Mouse (Mus musculus) layer of hippocampus, postnatal 10 days (tissue): ENCODE results near the gene Mef2d. TPM values are rescaled to one million over a fixed set of nuclear protein-coding genes. Genes with fewer than 3 reads are reported as not detected.

ENCODE experiments used
- microRNA-seq, 2 experiments: library from miRNA; unstranded; fragments of <30 nt; microRNA quantifications; one replicate each; pipeline ENCODE4 v1.2.0; 2021
- total RNA-seq, 2 experiments: library from RNA; stranded (reverse); gene quantifications; 2 replicates each; pipeline ENCODE4 v1.2.3; 2021

Gene Mef2d
- total RNA-seq, 2 experiments from 2014 or later = 125 to 126 TPM

Small RNA genes within 50 kb of the gene (microRNA-seq; reads per million reads assigned to microRNA genes)
- gene Gm25641 = 0 reads per million in 2 experiments
- gene Mir3093 = 72.7 to 96.0 reads per million in 2 experiments
- gene Mir9-1 = 0 reads per million in 2 experiments

Other genes with a start within 250 kb of the Mef2d start
- gene Hdgf, start 236.1 kb upstream of the Mef2d start, total RNA-seq = 100 to 1,000 TPM; 121 to 125 TPM
- gene Mrpl24, start 222.9 kb upstream of the Mef2d start, total RNA-seq = 10 to 100 TPM; 49.4 to 55.6 TPM
- 10 to 100 TPM; 17.1 to 19.0 TPM for gene Isg20l2, start 212.1 kb upstream of the Mef2d start, total RNA-seq
- gene Rrnad1, start 211.7 kb upstream of the Mef2d start, total RNA-seq = 10 to 100 TPM; 18.1 to 26.4 TPM
- gene Crabp2, start 193.7 kb upstream of the Mef2d start, total RNA-seq = 1 to 10 TPM; 2.0 to 6.4 TPM
- gene Nes, start 171.3 kb upstream of the Mef2d start, total RNA-seq = 10 to 100 TPM; 14.7 to 18.5 TPM
- 100 to 1,000 TPM; 350 to 399 TPM for gene Bcan, start 142.1 kb upstream of the Mef2d start, total RNA-seq
- gene Hapln2, start 114.8 kb upstream of the Mef2d start, total RNA-seq = 1 to 10 TPM in 1 of 2 experiments, under 1 TPM in 1; 0.42 to 1.0 TPM
- gene Gpatch4, start 99.3 kb upstream of the Mef2d start, total RNA-seq = 10 to 100 TPM; 20.9 to 27.1 TPM
- 10 to 100 TPM; 68.4 to 70.1 TPM for gene Naxe, start 83.9 kb upstream of the Mef2d start, total RNA-seq
- not detected for gene Ttc24, start 64.1 kb upstream of the Mef2d start, total RNA-seq
- gene Iqgap3, start 60.4 kb upstream of the Mef2d start, total RNA-seq = 1 to 10 TPM; 2.1 to 2.3 TPM
- gene Rhbg, start 112.3 kb downstream of the Mef2d start, total RNA-seq = under 1 TPM in 1 of 2 experiments, not detected in 1; 0.25 TPM
- under 1 TPM; 0.78 to 0.83 TPM for gene Gm38392, start 144.8 kb downstream of the Mef2d start, total RNA-seq
- gene Tsacc, start 154.6 kb downstream of the Mef2d start, total RNA-seq = 1 to 10 TPM; 1.8 to 7.0 TPM
- gene Cct3, start 154.7 kb downstream of the Mef2d start, total RNA-seq = 100 to 1,000 TPM; 198 to 208 TPM
- gene Glmp, start 182.7 kb downstream of the Mef2d start, total RNA-seq = 10 to 100 TPM; 62.1 to 73.0 TPM
- gene Tmem79, start 193.8 kb downstream of the Mef2d start, total RNA-seq = under 1 TPM; 0.71 to 0.87 TPM
- 10 to 100 TPM; 71.6 to 72.7 TPM for gene Smg5, start 193.9 kb downstream of the Mef2d start, total RNA-seq
- 1 to 10 TPM; 6.8 to 8.4 TPM for gene Paqr6, start 222.2 kb downstream of the Mef2d start, total RNA-seq
- gene Bglap3, start 230.4 kb downstream of the Mef2d start, total RNA-seq = under 1 TPM; 0.55 to 0.83 TPM
- gene Bglap2, start 236.3 kb downstream of the Mef2d start, total RNA-seq = not detected
- 1 to 10 TPM in 1 of 2 experiments, not detected in 1; 2.7 TPM for gene Bglap, start 242.1 kb downstream of the Mef2d start, total RNA-seq